Mouse (Mus musculus): ENCODE measurements around the gene Krtap5-1. TPM values are rescaled to one million over a fixed set of nuclear protein-coding genes. Genes with fewer than 3 reads are reported as not detected.

Gene Krtap5-1
- total and polyA plus RNA-seq, 3 experiments: not detected

- H3K4me3 ChIP-seq (ENCODE audit: control insufficient read depth in 1 of 2, insufficient read depth in 1 of 2, low read depth in 2 of 2, low read length in 2 of 2): no peak overlapping the region
- TF ChIP-seq ELF1 (IDR thresholded peaks at IDR 0.05; ENCODE audit: low read depth, low read length) (no peak), USF2 (IDR thresholded peaks at IDR 0.05; ENCODE audit: borderline replicate concordance in 1 of 2, insufficient read depth in 1 of 2, low read depth in 1 of 2, low read length in 2 of 2) (no peak), MAX (IDR thresholded peaks at IDR 0.05; ENCODE audit: low read length) (no peak), TCF12 (IDR thresholded peaks at IDR 0.05; ENCODE audit: low read depth, low read length) (no peak), ETS1 (IDR thresholded peaks at IDR 0.05; ENCODE audit: low read depth, low read length) (no peak), HCFC1 (IDR thresholded peaks at IDR 0.05; ENCODE audit: low read depth, low read length) (no peak), MXI1 (IDR thresholded peaks at IDR 0.05; ENCODE audit: low read depth, low read length) (no peak), NRF1 (IDR thresholded peaks at IDR 0.05; ENCODE audit: insufficient read depth, low read depth, low read length, poor library complexity, severe bottlenecking) (no peak), ZNF384 (IDR thresholded peaks at IDR 0.05; ENCODE audit: low read depth, low read length) (no peak), TAL1 (IDR thresholded peaks at IDR 0.05; ENCODE audit: low read length) (no peak), E2F4 (IDR thresholded peaks at IDR 0.05; ENCODE audit: borderline replicate concordance, low read depth, low read length) (no peak), SIN3A (IDR thresholded peaks at IDR 0.05; ENCODE audit: low read length) (no peak), NELFE (IDR thresholded peaks at IDR 0.05; ENCODE audit: low read depth, low read length) (no peak), CHD1 (IDR thresholded peaks at IDR 0.05; ENCODE audit: low read depth, low read length) (no peak)
- H3K4me1 ChIP-seq (ENCODE audit: control insufficient read depth in 1 of 2, insufficient read depth in 2 of 2, low read length in 2 of 2): peaks cover 0 to 4% of the 10 kb centered on the region in 2 experiments; a peak in 1 of 4 replicates
- no peaks in the 10 kb centered on the region for H3K36me3 ChIP-seq (ENCODE audit: control insufficient read depth in 1 of 2, insufficient read depth in 2 of 2, low read length in 2 of 2)
- no peaks in the 10 kb centered on the region for H3K79me2 ChIP-seq (ENCODE audit: control insufficient read depth, insufficient read depth, low read length, poor library complexity)
- H3K27me3 ChIP-seq (ENCODE audit: control insufficient read depth in 1 of 2, insufficient read depth in 2 of 2, low read length in 2 of 2): peaks cover 9 to 11% of the 10 kb centered on the region in 2 experiments
- H3K27ac ChIP-seq (ENCODE audit: control insufficient read depth, low read depth, low read length): no peak overlapping the region
- no peaks in the 10 kb centered on the region for H3K9me3 ChIP-seq (replicated peaks; ENCODE audit: insufficient read depth, low read length)
- H3K9ac ChIP-seq (ENCODE audit: control insufficient read depth, low read depth, low read length, poor library complexity, severe bottlenecking): no peak overlapping the region
- DNase-seq (ENCODE audit: low read depth, low spot score): no peak
These were observed 30.0 kb upstream of the Krtap5-1 start for GRCm38 (mm10) chr7:142326714-142327445.

GRCm38 (mm10) chr7:142323396-142324117, 26.6 kb upstream of the Krtap5-1 start:
- Histone ChIP-seq H3K4me1 (ENCODE audit: control insufficient read depth in 1 of 2, insufficient read depth in 2 of 2, low read length in 2 of 2) (no peaks in the 10 kb centered on the region), H3K9me3 (replicated peaks; ENCODE audit: insufficient read depth, low read length) (no peaks in the 10 kb centered on the region), H3K4me3 (ENCODE audit: control insufficient read depth in 1 of 2, insufficient read depth in 1 of 2, low read depth in 2 of 2, low read length in 2 of 2) (no peak overlapping the region), H3K36me3 (ENCODE audit: control insufficient read depth in 1 of 2, insufficient read depth in 2 of 2, low read length in 2 of 2) (no peaks in the 10 kb centered on the region), H3K9ac (ENCODE audit: control insufficient read depth, low read depth, low read length, poor library complexity, severe bottlenecking) (no peak overlapping the region), H3K79me2 (ENCODE audit: control insufficient read depth, insufficient read depth, low read length, poor library complexity) (no peaks in the 10 kb centered on the region), H3K27ac (ENCODE audit: control insufficient read depth, low read depth, low read length) (no peak overlapping the region), H3K27me3 (ENCODE audit: control insufficient read depth in 1 of 2, insufficient read depth in 2 of 2, low read length in 2 of 2) (peaks cover 9 to 11% of the 10 kb centered on the region in 2 experiments)
- no peak for DNase-seq (ENCODE audit: low read depth, low spot score)
- TF ChIP-seq POLR2AphosphoS5 (IDR thresholded peaks at IDR 0.05; ENCODE audit: borderline replicate concordance, low read depth, low read length) (no peak), CTCF (IDR thresholded peaks at IDR 0.05 in 2 of 3, conservative IDR thresholded peaks at IDR 0.05 in 1 of 3; ENCODE audit: control insufficient read depth in 1 of 3, insufficient read depth in 1 of 3, low read depth in 2 of 3, low read length in 3 of 3, poor library complexity in 1 of 3, severe bottlenecking in 1 of 3) (no peak), ELF1 (IDR thresholded peaks at IDR 0.05; ENCODE audit: low read depth, low read length) (no peak), MAZ (IDR thresholded peaks at IDR 0.05; ENCODE audit: low read depth, low read length) (no peak), POLR2A (IDR thresholded peaks at IDR 0.05; ENCODE audit: control insufficient read depth in 1 of 2, insufficient read depth in 1 of 2, low read depth in 1 of 2, low read length in 2 of 2, poor library complexity in 1 of 2) (no peak), USF2 (IDR thresholded peaks at IDR 0.05; ENCODE audit: borderline replicate concordance in 1 of 2, insufficient read depth in 1 of 2, low read depth in 1 of 2, low read length in 2 of 2) (no peak), NRF1 (IDR thresholded peaks at IDR 0.05; ENCODE audit: insufficient read depth, low read depth, low read length, poor library complexity, severe bottlenecking) (no peak), ZKSCAN1 (IDR thresholded peaks at IDR 0.05; ENCODE audit: low read depth, low read length) (no peak), MYC (IDR thresholded peaks at IDR 0.05; ENCODE audit: low read depth, low read length) (no peak), MAFK (IDR thresholded peaks at IDR 0.05; ENCODE audit: borderline replicate concordance, low read depth, low read length) (no peak)
